Mouse (Mus musculus): ENCODE data around the gene Pecr. TPM values are rescaled to one million over a fixed set of nuclear protein-coding genes. Genes with fewer than 3 reads are reported as not detected.

Gene Pecr
- polyA plus RNA-seq, 1 experiment from 2014 or later, result 10.6 TPM

DNA sequence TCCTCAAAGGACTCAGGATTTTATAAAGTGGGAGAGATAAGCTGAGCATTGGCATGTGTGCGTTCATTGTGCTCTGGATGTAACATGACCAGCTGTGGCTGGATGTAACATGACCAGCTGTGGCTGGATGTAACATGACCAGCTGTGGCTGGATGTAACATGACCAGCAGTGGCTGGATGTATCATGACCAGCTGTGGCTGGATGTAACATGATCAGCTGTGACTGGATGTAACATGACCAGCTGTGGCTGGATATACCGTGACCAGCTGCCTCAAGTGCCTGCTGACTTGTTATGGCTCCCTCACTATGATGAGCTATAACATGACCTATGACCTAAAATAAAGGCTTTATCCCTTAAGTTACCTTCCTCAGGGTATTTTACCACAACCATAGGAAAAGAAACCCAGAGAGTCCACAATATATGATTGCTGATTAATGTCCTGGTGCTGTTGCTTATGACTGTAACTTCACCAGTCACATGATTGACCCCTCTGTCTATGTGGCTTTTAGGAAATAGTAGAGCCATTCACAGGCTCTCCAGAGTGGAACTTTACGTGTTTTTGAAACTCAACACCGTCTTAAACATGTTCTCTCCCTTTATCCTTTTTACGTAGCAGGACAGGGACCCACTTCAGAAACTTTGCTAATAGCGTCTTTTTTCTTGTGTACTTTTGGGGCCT is 25.8 kb upstream of the Pecr start:
- Histone ChIP-seq H3K36me3 (ENCODE audit: control insufficient read depth, insufficient read depth, low read length) (no peaks in the 10 kb centered on the region), H3K9ac (ENCODE audit: low read depth, low read length) (no peak overlapping the region), H3K4me1 (ENCODE audit: control insufficient read depth, insufficient read depth, low read depth, low read length) (peaks cover 6% of the 10 kb centered on the region), H3K27ac (ENCODE audit: low read depth, low read length) (no peak overlapping the region), H3K9me3 (ENCODE audit: control insufficient read depth, low read length) (no peaks in the 10 kb centered on the region), H3K27me3 (replicated peaks; ENCODE audit: control insufficient read depth, insufficient read depth, low read length) (no peaks in the 10 kb centered on the region), H3K4me2 (ENCODE audit: low read length) (no peak overlapping the region), H3K4me3 (ENCODE audit: low read length) (no peak overlapping the region)
- 63% methylated on average over 6 of the region's 6 CpGs for WGBS
- no peak for ATAC-seq

DNA sequence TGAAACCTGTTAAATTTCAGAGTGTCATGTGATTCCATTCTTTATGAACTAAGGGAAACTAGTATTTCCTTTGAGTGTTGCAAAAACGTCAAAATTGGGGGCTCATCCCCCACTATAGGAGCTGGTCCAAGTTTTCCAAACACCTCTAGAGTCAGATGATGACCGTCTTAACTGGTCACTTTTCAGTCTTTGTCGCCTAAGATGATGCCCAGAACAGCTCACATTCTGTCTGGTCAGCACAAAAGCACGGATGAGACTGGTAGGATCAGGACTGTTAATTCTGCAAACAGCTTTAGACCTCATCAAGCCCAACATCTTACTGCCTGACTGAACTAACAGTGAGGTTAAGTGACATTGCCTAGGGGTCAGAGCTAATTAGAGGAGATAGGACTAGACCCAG is 24.8 kb upstream of the Pecr start:
- Histone ChIP-seq H3K36me3 (ENCODE audit: control insufficient read depth, insufficient read depth, low read length) (no peaks in the 10 kb centered on the region), H3K9ac (ENCODE audit: low read depth, low read length) (no peak overlapping the region), H3K9me3 (ENCODE audit: control insufficient read depth, low read length) (no peaks in the 10 kb centered on the region), H3K27ac (ENCODE audit: low read depth, low read length) (no peak overlapping the region), H3K4me1 (ENCODE audit: control insufficient read depth, insufficient read depth, low read depth, low read length) (peaks cover 6% of the 10 kb centered on the region), H3K4me3 (ENCODE audit: low read length) (no peak overlapping the region), H3K4me2 (ENCODE audit: low read length) (no peak overlapping the region), H3K27me3 (replicated peaks; ENCODE audit: control insufficient read depth, insufficient read depth, low read length) (no peaks in the 10 kb centered on the region)
- WGBS, result 63% methylated on average over 4 of the region's 4 CpGs
- no peak for ATAC-seq

DNA sequence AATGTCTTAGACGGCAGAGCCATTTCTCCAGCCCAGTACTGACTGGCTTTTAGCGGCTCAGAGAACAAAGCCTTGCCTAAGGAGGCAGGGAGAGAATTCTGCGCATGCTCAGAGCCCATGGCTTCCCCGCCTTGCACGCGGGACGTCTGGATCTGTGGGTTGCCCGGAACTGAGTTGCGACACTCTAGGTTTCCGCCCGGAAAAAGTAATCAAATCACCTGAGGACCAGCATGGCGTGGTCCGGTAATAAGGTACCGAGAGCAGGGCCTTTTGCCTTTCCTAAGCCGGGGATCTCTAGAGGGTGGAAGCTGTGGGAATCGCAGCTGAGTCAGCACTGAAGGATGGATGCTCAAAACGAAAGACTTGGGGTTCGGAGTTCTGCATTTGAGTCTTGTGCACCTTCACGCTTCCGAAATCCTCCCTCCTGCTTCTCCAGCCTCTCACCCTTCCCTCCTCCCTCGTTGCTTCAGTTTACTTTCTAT is 23.2 kb upstream of the Pecr start, which contains the start of gene Xrcc5:
Xrcc5 (plus strand) TSS at position 105 of the 482 bp plus-strand sequence.
- Histone ChIP-seq H3K36me3 (ENCODE audit: control insufficient read depth, insufficient read depth, low read length) (no peaks in the 10 kb centered on the region), H3K4me2 (ENCODE audit: low read length) (peak within 1 kb of the TSS; percentile 62), H3K4me3 (ENCODE audit: low read length) (peak within 1 kb of the TSS; percentile 50), H3K9me3 (ENCODE audit: control insufficient read depth, low read length) (no peaks in the 10 kb centered on the region), H3K27me3 (replicated peaks; ENCODE audit: control insufficient read depth, insufficient read depth, low read length) (no peaks in the 10 kb centered on the region), H3K4me1 (ENCODE audit: control insufficient read depth, insufficient read depth, low read depth, low read length) (peaks cover 6% of the 10 kb centered on the region), H3K9ac (ENCODE audit: low read depth, low read length) (peak within 1 kb of the TSS; percentile 62), H3K27ac (ENCODE audit: low read depth, low read length) (peak within 1 kb of the TSS; percentile 85)
- peak; percentile 99 for ATAC-seq
- WGBS, result 0% methylated on average over 21 of the region's 21 CpGs

DNA sequence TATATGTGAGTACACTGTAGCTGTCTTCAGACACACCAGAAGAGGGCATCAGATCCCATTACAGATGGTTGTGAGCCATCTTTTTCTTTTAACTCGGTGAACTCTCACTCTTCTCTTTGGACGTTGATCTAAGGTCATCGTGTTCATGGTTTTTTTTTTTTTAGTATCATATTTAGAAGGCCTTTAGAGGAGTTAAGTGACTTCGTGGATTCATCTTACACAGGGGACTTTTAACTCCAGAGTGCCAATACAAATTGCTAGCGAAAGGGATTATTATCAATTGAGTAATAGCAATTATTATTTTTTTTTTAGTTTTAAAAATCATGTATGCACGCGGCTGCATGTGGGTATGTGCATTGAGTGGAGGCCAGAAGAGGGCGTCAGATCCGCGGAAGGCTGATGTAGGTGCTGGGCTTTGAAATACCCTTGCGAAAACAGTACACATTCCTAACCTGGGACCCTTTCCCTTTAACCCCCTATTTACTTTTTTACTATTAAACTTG is 22.6 kb upstream of the Pecr start:
- H3K9ac ChIP-seq (ENCODE audit: low read depth, low read length), result peak overlapping the region; percentile 62
- WGBS, result 2% methylated on average over 11 of the region's 11 CpGs
- ATAC-seq, result peak; percentile 88
- H3K9me3 ChIP-seq (ENCODE audit: control insufficient read depth, low read length), result no peaks in the 10 kb centered on the region
- H3K27me3 ChIP-seq (replicated peaks; ENCODE audit: control insufficient read depth, insufficient read depth, low read length), result no peaks in the 10 kb centered on the region
- H3K4me2 ChIP-seq (ENCODE audit: low read length), result peak overlapping the region; percentile 62
- peaks cover 6% of the 10 kb centered on the region for H3K4me1 ChIP-seq (ENCODE audit: control insufficient read depth, insufficient read depth, low read depth, low read length)
- no peaks in the 10 kb centered on the region for H3K36me3 ChIP-seq (ENCODE audit: control insufficient read depth, insufficient read depth, low read length)
- H3K27ac ChIP-seq (ENCODE audit: low read depth, low read length), result peak overlapping the region; percentile 85
- H3K4me3 ChIP-seq (ENCODE audit: low read length), result peak overlapping the region; percentile 50

DNA sequence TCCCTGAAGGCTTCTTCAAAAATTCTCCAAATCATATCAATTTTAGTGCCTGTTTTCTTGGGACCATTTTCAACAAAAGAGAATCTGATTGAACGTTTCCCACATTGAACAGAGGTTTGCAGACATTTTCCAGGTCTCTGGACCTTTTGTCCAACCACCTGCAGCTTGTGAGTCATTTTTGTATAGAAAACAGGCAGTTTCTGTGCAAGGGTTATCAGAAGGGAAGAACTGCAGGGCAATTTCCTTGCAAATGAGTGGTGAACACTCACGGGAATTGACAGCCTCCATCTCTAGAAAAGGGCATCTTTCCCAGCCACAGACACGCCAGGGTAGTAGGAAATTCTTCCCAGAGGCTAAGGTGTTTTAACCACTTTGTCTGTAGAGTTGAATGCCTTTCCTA is 22.1 kb upstream of the Pecr start:
- Histone ChIP-seq H3K27ac (ENCODE audit: low read depth, low read length) (no peak overlapping the region), H3K4me3 (ENCODE audit: low read length) (no peak overlapping the region), H3K4me1 (ENCODE audit: control insufficient read depth, insufficient read depth, low read depth, low read length) (peaks cover 6% of the 10 kb centered on the region), H3K4me2 (ENCODE audit: low read length) (peak overlapping the region; percentile 62), H3K27me3 (replicated peaks; ENCODE audit: control insufficient read depth, insufficient read depth, low read length) (no peaks in the 10 kb centered on the region), H3K9me3 (ENCODE audit: control insufficient read depth, low read length) (no peaks in the 10 kb centered on the region), H3K36me3 (ENCODE audit: control insufficient read depth, insufficient read depth, low read length) (no peaks in the 10 kb centered on the region), H3K9ac (ENCODE audit: low read depth, low read length) (no peak overlapping the region)
- ATAC-seq, result no peak
- 39% methylated on average over 3 of the region's 3 CpGs for WGBS

DNA sequence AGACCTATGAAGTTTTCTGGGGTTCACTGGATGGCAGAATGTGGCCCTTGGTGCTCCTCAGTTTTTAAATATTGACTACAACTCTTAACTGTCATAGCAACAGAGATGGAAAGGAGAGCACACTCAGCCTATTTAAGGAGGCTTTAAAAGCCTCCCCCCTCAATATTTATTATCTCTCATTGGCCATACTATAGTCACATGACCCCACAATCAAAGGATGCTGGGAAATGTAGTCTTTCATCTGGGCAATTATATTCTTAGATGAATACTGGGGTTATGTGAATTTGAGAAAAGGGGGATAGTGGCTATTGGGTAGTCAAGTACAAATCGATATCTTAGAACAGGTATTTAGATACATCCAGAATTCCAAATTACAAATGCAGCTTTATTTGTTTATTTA is 17.7 kb upstream of the Pecr start:
- WGBS, result 92% methylated on average over 1 of the region's 1 CpGs

DNA sequence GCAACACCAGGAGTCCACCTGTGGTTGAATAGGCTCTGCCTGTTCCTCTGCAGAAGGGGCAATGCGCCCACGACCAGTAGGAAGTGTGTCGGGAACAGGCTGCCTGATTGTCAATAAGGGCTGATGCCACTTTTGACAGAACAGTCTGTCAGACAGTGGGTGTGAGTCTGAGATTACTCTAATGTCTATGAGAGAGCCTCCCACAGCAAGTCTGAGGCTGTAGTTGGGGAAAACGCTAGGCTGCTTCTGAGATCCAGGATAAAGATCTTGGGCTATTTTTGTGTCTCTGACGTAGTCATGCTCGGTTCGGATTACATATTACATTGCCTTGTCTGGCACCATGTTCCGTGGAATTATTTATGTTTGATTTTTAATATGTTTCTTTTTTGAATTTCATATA is 11.6 kb upstream of the Pecr start:
- Histone ChIP-seq H3K4me1 (ENCODE audit: control insufficient read depth, insufficient read depth, low read depth, low read length) (no peaks in the 10 kb centered on the region), H3K4me3 (ENCODE audit: low read length) (no peak overlapping the region), H3K27ac (ENCODE audit: low read depth, low read length) (no peak overlapping the region), H3K4me2 (ENCODE audit: low read length) (no peak overlapping the region), H3K9me3 (ENCODE audit: control insufficient read depth, low read length) (no peaks in the 10 kb centered on the region), H3K9ac (ENCODE audit: low read depth, low read length) (no peak overlapping the region), H3K36me3 (ENCODE audit: control insufficient read depth, insufficient read depth, low read length) (peaks cover 5% of the 10 kb centered on the region; the same call in 1 of the 2 replicates), H3K27me3 (replicated peaks; ENCODE audit: control insufficient read depth, insufficient read depth, low read length) (no peaks in the 10 kb centered on the region)
- 87% methylated on average over 8 of the region's 8 CpGs for WGBS
- ATAC-seq, result no peak

More for the DNA sequence above, 17.7 kb upstream of the Pecr start:
- H3K4me3 ChIP-seq (ENCODE audit: low read length), result no peak overlapping the region
- H3K9me3 ChIP-seq (ENCODE audit: control insufficient read depth, low read length), result no peaks in the 10 kb centered on the region
- no peak overlapping the region for H3K4me2 ChIP-seq (ENCODE audit: low read length)
- H3K9ac ChIP-seq (ENCODE audit: low read depth, low read length), result no peak overlapping the region
- peaks cover 5% of the 10 kb centered on the region; the same call in 1 of the 2 replicates for H3K36me3 ChIP-seq (ENCODE audit: control insufficient read depth, insufficient read depth, low read length)
- H3K27ac ChIP-seq (ENCODE audit: low read depth, low read length), result no peak overlapping the region
- ATAC-seq, result no peak
- no peaks in the 10 kb centered on the region for H3K27me3 ChIP-seq (replicated peaks; ENCODE audit: control insufficient read depth, insufficient read depth, low read length)
- H3K4me1 ChIP-seq (ENCODE audit: control insufficient read depth, insufficient read depth, low read depth, low read length), result no peaks in the 10 kb centered on the region

DNA sequence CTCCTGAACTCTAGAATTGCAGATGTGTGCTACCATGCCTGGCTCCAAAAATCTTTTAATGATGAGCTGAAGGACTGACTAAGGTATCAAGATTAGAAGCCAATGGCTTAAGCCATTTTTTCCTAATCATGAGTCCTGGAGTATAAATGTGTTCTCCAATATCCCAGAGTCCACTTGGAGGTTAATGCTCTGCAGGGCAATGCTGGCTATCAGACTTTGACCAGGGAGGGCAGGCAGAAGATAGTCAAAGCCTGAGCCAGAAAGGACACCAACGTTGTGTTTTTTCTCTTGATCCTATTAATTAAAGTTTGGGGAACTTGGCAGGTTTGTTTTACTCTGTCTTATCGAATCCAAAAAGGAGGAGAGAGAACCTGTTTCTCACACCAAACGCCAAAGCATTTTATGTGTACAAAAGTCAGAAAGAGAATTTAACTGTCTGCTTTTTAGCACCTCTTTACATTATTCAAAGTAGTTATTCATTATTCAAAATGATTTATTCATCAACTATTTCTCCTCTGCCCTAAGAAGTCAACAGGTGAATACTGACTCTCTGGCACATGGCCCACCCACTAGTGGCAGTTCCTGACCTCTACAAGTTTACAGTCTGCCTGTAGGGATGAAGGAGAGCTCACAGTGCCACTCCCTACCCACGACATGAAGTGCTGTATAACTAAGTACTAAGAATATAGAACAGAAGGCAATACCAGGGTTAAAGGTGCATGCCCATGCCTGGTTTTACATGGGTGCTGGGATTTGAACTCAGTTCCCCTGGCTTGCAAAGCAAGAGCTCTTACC is 10.0 kb upstream of the Pecr start:
- Histone ChIP-seq H3K36me3 (ENCODE audit: control insufficient read depth, insufficient read depth, low read length) (peaks cover 7% of the 10 kb centered on the region; the same call in 1 of the 2 replicates), H3K4me1 (ENCODE audit: control insufficient read depth, insufficient read depth, low read depth, low read length) (no peaks in the 10 kb centered on the region), H3K4me3 (ENCODE audit: low read length) (no peak overlapping the region), H3K9ac (ENCODE audit: low read depth, low read length) (no peak overlapping the region), H3K27me3 (replicated peaks; ENCODE audit: control insufficient read depth, insufficient read depth, low read length) (no peaks in the 10 kb centered on the region), H3K27ac (ENCODE audit: low read depth, low read length) (no peak overlapping the region), H3K9me3 (ENCODE audit: control insufficient read depth, low read length) (no peaks in the 10 kb centered on the region), H3K4me2 (ENCODE audit: low read length) (no peak overlapping the region)
- ATAC-seq, result no peak
- WGBS, result 69% methylated on average over 4 of the region's 4 CpGs

DNA sequence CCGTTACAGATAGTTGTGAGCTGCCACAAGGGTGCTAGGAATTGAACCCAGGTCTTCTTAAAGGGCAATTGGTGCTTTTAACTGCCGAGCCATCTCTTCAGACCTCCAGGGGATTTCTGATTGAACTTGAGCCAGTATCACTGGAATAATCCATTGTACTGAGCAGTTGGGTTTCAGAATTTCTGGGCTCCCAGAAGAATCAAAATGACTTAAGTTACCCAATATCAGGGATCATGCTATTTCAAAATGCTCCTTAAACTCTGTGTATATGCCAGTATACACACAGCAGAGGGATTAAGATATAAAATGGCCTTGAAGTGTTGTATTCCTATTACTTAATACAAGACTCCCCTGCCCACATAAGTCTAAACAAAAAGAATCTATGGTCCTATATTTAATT is 7.8 kb upstream of the Pecr start:
- Histone ChIP-seq H3K27ac (ENCODE audit: low read depth, low read length) (no peak overlapping the region), H3K27me3 (replicated peaks; ENCODE audit: control insufficient read depth, insufficient read depth, low read length) (no peaks in the 10 kb centered on the region), H3K36me3 (ENCODE audit: control insufficient read depth, insufficient read depth, low read length) (peaks cover 6% of the 10 kb centered on the region; the same call in 1 of the 2 replicates), H3K9ac (ENCODE audit: low read depth, low read length) (no peak overlapping the region), H3K4me3 (ENCODE audit: low read length) (no peak overlapping the region), H3K4me1 (ENCODE audit: control insufficient read depth, insufficient read depth, low read depth, low read length) (peaks cover 3% of the 10 kb centered on the region; the same call in 1 of the 2 replicates), H3K9me3 (ENCODE audit: control insufficient read depth, low read length) (no peaks in the 10 kb centered on the region), H3K4me2 (ENCODE audit: low read length) (no peak overlapping the region)
- no peak for ATAC-seq
- WGBS, result 90% methylated on average over 2 of the region's 2 CpGs

Data from hindbrain, embryonic 16.5 days (tissue).